Mouse (Mus musculus) CD4-positive helper T cell, adult 2 months (primary cell): ENCODE results near the gene Sh3pxd2a.

Experiments used
- DNase-seq: peaks from one replicate; pipeline ENCODE4 v3.0.0-alpha.2; 2012; ENCODE audit warnings: low read depth, missing footprints, low spot score

The Sh3pxd2a gene

DNA sequence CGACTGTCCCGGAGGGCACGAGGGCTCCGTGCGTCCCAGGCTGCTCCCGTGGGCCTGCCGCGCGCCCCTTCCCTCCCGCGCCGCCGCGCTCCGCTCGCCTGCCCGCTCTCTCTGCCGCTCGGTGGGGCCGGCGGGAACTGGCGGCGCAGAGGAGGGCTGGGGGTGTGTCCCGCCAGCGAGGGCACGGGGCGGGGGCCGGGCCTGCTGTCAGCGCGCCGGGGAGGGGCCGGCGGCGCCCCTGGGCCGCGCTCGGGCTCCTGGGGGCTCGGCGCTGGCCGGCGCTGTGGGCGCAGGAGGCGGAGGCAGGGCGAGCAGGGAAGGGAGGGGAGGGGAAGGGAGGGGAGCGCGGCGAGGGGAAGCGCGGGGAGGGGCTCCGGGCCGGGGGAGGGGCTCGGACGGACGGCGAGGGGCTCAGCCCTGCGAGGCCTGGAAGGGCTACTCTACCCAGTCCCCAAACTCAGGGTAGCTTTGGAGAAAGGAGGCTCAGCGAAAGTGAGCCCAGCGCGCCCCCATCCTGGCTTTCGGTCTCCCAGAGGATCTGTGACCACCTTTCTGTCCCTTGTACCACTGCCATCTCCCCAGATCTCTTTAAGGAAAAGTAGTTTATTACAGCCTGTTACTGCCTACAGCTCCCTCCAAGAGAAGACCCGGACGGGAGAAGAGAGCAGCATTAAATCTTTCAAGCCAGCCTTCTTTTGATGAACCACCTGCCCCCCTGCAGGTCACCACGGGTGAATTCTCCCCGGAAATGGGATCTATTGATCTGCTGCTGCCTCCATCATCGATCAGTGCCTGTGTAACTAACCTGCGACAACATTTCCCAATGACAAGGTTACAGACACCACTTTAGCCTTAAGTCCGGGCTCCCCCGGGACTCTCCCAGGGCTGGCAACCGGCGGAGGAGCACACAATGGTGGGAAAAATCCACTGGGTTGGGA, at the start of gene Sh3pxd2a:
Sh3pxd2a (minus strand) TSS at position 98 of the 938 bp plus-strand sequence.
- DNase-seq: peak; percentile 69

DNA sequence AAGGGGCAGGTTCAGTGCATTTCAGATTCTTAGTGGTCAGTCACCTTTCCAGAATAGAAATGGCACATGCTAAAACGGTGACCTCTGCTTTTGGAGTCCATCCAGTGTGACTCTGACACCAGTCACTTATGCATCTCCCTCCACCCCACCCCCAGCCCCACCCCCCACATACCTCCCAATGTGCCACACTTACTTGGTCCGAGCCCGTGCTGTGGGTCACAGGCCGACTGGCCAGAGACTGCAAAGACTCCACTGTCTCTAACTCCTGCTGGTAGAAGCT, 49.4 kb upstream of the Sh3pxd2a start:
- DNase-seq: no peak

DNA sequence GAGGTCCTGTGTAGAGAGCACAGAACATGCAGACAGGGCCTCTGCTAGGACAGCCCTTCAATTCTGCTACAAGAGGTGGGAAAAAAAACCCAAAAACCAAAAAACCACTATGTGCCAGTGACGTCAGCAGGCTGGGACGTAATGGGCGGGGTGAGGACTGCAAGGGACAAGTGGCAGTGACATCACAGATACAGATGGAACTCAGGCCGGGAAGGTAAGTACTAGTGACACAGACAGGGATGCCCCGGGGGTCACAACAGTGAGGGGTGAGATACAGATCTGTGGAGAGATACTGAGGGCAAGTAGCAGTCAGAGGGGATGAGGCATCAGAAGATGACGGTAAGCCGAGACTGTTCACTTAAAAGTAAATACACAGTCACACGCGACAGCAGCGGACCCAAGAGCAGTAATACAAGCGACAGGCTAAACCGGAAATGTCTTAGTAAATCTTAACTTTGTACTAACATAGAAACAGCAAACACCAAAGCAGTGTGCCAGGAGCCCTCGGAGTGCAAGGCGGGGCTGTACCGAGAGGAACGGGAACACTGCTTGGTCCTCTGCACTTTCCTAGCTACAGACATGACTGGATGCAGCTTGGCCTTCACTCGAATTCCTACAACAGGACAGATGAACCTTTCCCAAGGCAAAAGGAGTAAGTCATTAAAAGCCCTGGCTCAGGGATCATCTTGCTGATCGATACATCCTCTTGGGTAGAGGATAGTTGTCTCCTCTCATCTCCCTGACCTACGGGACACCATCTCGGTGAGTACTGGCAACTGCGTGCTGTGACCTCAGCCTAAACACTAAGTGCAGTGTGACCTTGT, 48.8 kb upstream of the Sh3pxd2a start:
- DNase-seq: peak; percentile 84

DNA sequence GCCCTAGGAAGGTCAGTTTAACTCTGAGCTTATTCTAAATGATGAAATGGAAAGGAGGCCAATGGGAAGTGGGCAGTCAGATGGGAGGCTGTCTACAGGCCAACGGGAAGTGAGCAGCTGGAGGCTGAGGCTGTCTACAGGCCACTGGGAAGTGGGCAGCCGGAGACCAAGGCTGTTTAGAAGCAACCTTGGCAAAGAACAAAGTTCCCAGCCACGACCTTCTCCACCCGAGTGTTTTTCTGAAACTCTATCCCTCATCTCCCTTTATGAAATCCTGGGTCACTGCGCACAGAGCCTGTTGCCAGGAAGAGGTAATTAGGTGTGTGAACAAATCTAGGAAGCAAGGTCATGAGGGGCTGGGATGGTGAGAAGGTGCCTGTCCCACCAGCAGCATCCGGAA, 47.8 kb upstream of the Sh3pxd2a start:
- DNase-seq: no peak

DNA sequence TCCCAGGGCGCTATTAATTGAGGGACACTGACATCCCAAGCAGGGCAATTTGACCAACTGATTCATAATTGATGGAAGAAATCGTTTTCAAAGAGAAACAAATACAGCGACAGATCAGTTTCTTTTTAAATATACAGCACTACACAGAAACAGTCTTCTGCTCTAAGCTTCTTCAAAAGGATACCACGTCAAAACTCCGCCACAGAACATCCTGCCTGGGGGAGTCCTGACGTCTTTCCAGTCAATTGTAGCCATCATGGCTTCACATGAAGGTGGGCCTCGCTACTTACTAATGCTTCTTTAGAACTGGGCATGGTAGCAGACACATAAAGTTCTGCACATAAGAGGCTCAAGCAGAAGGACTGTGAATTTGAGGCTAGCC, 47.1 kb upstream of the Sh3pxd2a start:
- peak; percentile 85 for DNase-seq

DNA sequence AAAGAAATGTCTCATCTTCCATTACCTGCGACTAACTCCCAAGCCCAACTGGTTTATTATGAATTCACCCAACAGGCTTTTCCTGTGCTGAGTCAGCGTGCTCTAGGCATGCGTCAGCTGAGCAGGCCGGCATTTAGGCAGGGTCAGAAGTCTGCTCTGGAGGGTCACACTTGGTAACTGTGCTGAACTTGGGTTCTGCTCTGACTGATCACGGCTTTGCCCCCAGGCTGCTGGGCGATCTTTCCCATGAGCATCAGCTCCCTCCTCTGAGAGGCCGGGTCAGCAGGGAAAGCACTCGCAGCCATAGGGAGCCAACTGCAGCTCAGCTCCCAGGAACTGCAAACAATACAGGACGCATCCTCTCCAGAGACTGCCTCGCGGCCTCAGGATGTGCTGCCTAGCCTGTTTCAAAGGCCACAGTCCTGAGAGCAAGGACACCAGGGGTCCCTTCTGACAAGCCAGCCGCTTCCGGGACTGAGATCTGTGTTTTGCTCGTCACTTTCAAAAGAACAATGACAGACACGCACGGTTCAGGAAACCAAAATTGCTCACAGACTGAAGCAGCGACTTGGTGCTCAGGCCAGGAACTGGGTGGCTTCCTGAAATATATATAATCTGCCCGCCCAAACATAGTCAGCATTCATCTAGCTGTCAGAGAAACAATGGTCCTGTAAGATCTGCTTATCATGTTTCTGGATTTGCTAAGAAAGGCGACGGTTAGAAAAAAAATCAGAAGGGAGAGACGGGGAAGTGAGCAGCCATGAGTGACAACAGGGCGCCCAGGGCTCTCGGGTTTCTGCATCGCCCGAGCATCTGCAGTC, 46.5 kb upstream of the Sh3pxd2a start:
- peak; percentile 83 for DNase-seq

DNA sequence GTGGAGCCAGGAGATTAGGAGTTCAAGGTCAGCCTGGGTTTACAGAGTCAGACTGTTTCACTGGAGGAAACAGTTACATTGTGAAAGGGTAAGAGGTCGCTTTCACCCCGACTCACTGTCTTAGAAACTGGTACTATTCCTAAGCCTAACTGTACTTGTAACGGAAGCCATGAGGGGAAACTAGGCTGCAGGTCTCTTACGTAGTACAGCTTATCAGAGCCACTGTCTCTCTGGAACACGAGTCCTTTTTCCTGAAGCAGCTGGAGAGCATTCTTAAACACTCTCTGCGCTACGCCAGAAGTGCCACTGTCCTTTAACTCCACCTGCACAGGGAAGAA, 45.9 kb upstream of the Sh3pxd2a start:
- no peak for DNase-seq

DNA sequence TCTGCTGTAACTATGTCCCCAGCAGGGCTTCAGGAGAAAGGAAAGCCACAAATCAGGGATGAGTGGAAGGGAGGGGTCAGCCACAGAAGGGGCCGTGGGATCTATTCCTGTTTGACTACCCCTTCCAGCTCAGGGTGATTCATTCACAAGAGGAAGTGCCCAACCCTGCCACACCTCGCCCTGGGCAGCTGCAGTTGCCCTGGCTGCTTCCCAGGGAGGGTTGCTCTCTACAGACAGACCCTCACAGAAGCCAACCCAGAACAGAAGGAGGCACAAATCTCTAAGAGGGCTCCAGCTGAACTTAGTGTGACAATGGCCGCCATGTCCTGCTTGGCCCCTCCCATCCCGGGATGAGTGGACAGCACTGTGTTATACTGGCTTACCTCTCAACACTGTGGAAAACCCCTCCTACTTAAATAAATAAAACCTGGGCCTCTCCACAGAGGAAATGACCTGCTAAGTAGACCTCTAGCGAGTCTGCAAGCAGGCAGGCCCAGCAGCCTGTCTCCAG, 44.6 kb upstream of the Sh3pxd2a start:
- no peak for DNase-seq

DNA sequence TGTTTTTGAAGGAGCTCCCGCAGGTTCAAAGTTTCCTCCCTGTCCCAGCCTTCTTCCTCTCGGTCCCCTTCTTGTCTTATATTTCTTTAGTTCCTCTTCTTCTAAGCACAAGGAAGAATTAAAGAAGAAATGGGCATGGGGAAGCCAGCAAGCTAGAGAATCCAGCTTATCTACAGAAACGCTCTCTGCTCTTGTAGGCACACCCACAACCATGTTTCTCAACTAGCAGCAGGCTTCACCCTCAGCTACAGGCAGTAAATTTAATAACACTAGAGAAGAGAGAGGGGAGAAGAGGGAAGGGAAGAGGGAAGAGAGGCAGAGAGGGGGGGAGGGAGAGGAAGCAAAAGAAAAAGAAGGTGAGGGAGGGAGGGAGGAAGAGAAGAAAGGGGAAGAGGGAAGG, 44.0 kb upstream of the Sh3pxd2a start:
- DNase-seq: no peak

DNA sequence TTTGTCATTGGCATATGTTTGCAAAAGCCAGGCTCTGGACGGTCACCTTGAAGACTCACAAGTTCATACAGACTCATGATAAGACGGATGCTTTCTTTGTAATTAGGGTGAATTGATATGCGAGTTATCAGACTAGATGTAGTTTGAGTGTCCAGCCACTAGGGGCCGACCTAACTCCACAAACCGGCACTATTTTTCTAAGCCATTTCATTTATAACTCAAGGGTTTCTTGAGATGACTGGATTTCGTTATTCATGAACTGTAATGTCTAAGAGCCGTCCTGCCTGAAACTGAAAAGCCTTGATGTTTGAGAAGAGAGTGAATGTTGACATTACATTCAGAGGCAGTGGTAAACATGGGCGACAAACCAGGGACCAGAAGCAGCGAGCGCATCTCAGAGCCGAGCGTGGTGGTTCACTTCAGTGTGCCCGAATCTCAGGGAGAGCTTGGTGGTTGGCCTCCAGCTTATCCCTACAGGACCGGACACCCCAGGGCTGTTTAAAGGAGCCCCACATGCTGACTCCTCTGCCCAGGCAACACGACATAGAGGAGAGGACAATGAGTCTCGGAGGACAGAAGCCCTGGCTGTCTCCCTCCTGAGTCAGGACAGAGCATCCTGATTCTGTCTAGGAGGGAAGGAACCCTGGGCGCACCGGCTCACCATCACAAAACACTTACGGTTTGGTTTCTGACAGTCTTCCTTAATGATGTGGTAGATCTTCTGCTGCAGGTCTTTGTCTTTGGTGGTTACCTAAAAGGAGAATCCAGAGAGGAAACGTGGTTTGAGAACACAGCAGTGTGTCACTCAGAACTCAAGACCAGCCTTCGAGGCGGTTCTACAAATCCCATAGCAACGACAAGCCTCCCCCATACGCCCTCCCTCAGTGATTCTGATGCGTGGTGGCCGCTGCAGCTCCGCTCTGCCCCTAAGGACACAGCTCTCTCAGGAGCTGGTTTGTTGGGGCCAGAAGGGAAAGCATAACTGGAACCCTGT, 43.2 kb upstream of the Sh3pxd2a start:
- DNase-seq: peak; percentile 80

DNA sequence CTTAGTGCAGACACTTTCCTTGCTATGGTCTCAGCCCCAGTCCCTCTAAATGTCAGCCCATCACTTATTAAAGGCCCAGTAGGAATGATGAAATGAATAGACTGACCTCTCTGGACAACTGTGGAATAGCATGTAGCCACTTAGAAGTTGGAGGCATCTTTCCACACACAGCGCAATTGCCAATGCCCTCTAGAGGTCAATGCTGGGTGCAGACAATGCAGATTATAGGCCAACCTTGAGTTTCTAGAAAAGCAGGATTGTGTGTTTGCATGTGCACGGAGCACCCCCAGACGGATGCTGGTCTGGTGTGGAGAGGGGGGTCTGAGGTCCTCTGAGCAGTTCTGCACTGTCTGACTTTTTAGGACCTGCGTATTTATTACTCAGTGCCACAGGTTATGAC, 39.4 kb upstream of the Sh3pxd2a start:
- DNase-seq: peak; percentile 53

DNA sequence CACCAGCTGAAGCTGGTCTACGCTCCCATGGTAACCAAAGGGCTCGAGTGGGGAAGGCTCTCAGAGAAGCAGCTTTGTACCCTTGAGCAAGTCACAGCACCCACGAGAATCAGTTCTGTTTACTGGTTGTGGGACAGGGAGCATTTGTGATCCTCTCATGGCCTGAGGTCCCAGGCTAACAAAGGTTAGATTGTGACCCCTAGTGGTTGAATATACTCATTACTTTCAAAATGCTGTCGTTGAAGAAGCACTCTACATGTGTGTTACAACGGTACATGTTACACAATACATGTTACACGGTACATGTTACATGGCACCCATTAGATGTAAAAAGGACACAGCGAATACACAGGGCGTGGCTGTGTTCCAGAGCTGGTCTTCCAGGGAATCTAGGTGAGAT, 38.4 kb upstream of the Sh3pxd2a start:
- peak; percentile 57 for DNase-seq

DNA sequence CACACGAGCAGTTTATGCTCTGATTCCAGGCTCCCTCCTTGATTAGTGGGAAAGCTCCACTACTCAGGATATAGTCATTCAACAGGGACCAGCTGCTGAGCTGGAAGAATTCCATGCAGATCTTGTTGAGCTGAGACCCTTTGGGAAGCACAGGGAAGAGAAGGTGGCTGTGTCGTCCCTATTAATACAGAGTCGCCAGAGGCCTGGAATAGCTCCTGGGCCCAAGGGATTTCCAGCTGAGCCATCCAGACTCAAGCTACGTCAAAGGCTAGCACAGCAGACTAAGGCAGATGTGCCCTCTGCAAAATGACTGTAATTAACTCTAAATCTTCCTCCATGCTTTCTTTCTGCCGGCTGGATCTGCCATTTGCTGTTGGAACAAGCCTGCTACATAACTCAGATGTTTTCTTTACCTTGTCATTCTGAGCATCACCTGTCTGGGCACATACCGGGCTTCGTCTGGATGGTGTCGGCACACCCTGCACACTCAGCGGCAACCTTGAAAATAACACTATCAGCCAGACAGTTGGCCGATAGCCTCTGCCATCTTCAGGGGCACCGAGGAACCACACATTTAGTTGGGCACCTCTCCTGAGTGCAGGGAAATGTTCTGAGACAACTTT, 36.3 kb upstream of the Sh3pxd2a start:
- DNase-seq: no peak

DNA sequence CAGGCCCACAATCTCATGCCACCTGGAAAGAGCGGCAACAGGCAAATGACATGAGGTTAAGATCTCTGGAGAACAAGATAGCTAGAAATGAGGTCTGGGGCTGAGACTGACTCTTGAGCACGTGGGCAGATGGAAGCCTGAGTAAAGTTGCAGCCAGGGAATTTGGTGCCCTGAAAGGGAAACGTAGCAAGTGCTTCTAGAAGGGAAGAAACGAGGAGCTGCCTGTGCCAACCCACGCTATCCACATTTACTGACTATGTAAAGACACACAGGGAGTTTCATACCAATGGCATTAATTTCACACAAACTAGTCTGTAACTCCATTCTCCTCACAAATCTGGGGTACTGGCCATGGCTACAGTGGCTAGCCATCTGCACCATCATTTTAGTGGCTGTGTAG, 35.6 kb upstream of the Sh3pxd2a start:
- DNase-seq: no peak

DNA sequence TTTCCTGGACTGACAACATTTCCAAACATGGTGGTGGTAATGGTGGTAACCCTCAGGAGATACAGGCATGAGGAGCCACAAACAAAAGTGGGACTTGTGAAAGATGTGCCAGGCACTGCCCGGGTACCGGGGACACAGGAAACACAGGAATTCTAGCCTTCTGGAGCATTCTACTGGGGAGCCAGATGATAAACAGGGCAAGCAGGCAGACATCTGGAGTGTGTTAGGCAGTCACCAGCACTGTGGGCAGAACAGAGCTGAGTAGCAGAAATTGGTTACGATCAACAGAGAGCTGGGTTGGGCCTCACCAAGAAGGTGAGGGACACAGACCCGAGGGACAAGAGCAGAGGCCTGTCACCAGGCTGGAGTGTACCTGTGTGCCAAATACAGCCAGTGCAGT, 34.7 kb upstream of the Sh3pxd2a start:
- DNase-seq: no peak

DNA sequence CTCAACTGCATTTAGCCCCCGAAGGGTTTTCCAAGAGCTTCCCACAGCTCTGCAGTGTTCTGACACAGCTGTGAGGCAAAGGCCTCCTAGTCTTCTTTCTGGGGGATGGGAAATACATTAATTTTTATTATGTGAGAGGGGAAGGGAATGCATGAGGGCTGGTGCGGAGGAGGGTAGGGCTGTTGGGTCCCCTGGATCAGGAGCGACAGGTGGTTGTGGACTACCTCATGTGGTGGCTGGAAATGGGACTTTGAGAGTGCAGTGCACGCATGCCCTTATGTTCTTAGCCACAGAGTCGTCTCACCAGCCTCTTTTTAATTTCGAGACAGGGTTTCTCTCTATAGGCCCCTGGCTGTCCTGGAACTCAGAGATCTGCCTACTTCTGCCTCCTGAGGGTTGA, 33.5 kb upstream of the Sh3pxd2a start:
- no peak for DNase-seq

DNA sequence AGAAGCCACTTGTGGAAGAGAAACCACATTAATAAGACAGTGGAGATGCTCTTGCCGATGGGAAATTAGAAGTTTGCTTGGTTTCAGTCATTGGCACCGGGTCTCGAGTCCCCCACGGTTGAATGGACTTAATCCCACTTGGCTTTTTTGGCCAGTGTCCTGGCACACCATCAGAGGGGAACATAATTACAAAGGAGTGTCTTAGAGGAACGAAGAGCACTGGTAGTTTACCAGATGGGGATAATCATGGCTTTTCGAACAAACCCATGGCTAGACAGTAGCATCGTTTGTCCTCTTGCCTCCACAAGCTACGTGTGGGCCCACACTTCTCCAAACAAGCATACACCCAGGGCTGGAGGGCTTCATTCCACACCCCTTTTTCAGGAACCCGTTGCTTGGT, 33.1 kb upstream of the Sh3pxd2a start:
- no peak for DNase-seq

DNA sequence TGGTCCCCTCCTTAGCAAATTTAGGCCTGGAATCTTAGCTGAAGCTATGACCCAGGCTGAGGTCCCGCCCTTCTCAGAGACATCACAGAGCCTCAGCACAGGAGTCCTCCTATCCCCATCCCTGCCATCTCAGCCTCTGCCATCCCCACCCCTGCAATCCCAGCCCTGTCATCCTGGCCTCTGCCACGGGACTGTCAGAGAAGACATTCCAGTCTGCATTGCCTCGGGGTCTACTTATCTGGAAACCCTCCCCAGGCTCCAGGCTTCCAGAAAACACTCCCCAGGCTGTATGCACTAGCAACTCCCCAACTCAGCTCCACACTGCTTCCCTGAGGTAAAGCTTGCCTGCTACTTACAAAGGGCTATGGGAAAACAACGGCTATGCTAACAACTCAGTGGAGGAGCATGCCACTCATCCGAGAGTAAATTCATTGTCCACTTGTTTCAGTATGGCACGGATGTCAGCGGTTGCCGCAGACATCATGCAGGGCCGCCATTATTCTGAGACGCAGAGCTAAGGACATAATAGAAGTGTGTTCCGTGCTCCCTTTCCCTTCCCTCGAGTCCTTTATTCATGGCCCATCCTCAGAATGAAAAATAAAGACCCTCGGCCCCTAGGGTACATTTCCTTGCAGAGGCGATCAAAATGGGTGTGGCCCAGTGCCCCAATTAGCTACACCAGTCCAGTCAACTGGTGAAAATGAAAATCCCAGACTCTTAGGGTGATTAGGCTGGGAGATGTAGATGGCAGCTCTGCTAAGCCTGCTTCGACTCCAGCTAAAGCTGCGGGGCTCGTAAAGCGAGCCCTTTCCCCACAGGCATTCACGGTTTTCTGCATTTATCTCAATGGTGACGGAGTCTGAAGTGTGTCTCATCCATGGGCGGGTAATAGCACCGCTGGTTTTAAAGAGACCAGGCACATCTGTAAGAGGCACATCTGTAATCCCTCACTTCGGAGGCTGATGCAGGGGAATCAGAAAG, 29.1 kb upstream of the Sh3pxd2a start:
- DNase-seq: no peak

DNA sequence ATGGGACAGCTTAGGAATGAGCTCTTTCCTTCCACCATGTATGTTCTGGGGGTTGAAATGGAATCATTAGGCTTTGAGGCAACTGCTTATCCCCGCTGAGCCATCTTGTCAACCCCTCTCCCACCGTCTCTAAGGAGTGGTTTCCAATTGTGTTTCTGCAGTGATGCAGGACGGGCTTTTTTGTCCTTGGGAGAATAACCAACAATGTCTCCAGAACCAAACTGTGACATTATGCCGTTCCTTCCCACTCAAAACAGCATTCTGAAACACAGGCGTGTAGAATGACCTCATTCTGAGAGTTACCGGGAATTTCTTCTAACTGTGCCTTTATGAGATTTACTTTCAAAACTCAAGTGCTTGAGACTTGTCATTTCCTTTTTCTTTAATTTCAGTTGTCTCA, 28.2 kb upstream of the Sh3pxd2a start:
- no peak for DNase-seq
